Mouse (Mus musculus): ENCODE results near the gene Gtf2ird1. TPM values are rescaled to one million over a fixed set of nuclear protein-coding genes. Genes with fewer than 3 reads are reported as not detected.

Gtf2ird1 gene
- total RNA-seq, 2 experiments from 2014 or later = 9.5 to 10.7 TPM

DNA sequence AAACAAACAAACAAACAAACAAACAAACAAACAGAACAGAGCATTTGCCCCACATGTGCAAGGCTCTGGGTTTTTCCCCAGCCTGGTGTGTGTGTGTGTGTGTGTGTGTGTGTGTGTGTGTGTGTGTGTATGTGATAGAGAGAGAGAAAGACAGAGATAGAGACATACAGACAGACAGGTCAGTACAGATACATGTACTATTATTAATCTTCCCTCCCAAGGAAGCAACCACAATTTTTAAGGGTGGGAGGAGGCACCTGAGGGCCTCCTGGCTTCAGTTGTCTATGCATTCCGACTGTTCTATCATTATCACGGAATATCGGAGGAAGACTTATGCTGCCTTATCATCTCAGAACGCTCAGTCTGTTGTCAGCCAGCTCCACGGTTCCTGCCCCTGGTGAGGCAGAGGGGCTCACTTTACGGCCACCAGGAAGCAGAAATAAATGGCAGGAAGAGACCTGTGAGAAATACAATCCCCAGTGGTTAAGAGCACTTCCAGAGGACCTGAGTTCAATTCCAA is 128.0 kb downstream of the Gtf2ird1 start:
- no peak for DNase-seq
- intact Hi-C loops (cut with DNase I; ENCODE audit: low total_unique reads) = no loop called here

GRCm38 (mm10) chr5:134325856-134326566 is 130.5 kb downstream of the Gtf2ird1 start:
- intact Hi-C loops (cut with DNase I; ENCODE audit: low total_unique reads) = no loop called here
- no peak for DNase-seq

DNA sequence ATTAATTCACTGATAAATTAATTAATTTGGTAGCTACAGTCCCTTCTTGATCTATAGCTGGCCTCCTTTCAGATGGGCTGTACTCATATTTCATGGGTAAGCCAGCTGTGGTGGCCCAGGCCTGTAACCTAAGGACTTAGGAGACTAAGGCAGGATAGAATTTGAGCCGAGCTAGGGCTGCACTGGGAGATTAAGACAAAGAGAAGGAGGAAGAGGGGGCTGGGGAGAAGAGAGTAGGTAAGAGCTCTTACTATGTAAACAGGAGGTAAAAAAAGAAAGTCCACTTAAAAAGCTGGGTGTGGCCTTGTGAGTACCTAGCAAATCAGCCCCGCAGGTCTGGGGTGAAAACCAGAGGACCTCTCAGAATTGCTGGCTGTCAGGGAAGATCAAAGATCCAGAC is 132.6 kb downstream of the Gtf2ird1 start:
- intact Hi-C loops (cut with DNase I; ENCODE audit: low total_unique reads) = no loop called here
- no peak for DNase-seq

DNA sequence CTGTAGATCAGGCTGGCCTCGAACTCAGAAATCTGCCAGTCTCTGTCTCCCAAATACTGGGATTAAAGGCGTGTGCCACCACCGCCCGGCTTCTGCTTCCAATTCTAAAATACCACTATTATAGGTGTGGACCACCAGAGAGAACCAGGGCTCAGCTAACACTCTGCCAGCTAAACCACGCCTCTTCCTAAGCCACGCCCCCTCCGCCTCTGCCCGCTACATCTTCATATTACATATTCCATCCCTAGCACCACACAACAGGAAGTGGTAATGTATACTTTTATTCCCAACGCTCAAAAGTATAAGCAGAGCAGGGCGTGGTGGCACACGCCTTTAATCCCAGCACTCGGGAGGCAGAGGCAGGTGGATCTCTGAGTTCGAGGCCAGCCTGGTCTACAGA is 133.2 kb downstream of the Gtf2ird1 start:
- intact Hi-C loops (cut with DNase I; ENCODE audit: low total_unique reads) = no loop called here
- no peak for DNase-seq

- DNase-seq = no peak
- intact Hi-C loops (cut with DNase I; ENCODE audit: low total_unique reads) = no loop called here
Measured at GRCm38 (mm10) chr5:134322355-134322754, 134.2 kb downstream of the Gtf2ird1 start.

DNA sequence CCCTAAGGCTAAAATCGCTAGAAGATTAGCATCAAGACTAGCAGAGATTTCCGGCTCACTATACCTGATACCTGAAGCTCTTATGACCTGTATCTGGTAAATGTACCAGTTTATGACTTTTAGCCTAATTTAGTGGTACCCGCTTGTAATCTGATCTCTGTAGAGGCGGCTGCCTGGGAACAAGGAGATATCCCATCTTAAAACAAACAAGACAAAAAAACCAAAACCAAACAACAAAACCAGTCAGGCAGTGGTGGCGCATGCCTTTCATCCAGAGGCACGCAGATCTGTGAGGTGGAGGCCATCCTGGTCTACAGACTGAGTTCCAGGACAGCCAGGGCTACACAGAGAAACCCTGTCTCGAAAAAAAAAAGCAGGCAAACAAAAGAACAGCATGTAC is 134.8 kb downstream of the Gtf2ird1 start:
- DNase-seq = no peak
- intact Hi-C loops (cut with DNase I; ENCODE audit: low total_unique reads) = no loop called here

GRCm38 (mm10) chr5:134318903-134319302 is 137.6 kb downstream of the Gtf2ird1 start:
- no peak for DNase-seq
- intact Hi-C loops (cut with DNase I; ENCODE audit: low total_unique reads) = no loop called here

DNA sequence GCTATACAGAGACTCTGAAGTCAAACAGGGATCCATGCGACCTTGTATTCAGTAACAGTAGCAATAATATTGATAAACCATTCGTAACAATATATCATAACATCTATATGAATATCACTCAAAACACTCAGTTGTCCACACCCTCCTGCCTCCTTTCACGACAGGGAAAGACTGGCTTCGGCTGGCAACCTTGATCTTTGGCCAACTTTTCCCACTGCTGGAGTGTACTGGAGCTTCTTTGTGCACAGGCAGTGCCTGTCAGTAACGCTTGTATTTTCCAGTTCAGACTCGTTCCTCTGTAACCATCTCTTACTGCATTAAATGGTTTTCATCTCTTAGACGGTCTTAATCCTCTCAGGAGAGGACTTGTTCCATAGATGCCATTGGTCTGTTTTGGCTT is 139.8 kb downstream of the Gtf2ird1 start:
- DNase-seq = no peak
- intact Hi-C loops (cut with DNase I; ENCODE audit: low total_unique reads) = no loop called here

- DNase-seq = peak; percentile 71
- intact Hi-C loops (cut with DNase I; ENCODE audit: low total_unique reads) = no loop called here
Measured at GRCm38 (mm10) chr5:134315623-134316350, 140.7 kb downstream of the Gtf2ird1 start.

DNA sequence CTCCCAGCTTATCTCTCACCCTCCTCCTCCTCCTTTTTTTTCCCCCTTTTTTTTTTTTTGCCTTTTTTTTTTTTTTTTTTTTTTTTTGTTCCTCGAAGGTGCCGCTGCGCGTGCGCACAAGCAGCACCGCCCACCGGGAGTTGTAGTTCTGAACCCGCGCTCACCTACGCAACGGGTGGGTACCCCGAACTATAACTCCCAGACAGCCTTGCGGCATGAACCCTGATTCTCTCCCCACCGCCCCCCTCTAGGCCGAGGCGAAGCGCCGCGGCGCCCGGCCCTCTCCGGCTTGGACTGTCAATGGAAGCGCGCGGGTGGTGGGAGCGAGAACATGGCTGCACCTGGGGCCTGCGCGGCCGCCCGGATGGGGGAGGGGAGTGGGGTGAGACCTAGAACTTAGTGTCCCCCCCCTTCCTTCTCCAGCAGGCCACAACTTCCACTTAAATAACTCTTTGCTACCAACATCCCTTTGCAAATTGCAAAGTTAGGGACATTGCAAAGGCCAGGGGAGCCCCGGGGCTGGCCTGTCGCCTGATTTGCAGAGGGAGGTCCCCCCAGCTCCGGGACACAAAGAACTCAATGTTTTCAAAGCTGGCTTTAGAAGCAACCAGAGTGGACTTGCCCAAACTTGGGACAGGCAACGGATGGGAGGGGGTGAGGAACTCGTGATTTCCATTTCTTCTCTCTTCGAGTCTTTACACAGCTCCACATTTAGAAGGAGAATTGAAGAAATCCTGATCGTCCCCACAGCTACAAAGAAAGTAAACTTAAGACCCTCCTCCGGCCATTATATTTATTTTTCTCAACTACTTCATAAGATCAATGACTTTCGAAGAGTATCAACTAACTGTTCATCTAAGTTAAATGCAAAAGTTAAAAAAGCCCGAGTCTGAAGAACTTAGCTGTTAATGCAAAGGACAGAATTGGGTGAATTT is 141.6 kb downstream of the Gtf2ird1 start, which contains the start of gene Gtf2i:
Gene Gtf2i (minus strand): TSS at position 73 of the 935 bp plus-strand sequence.
- peak; percentile 95 for DNase-seq
- intact Hi-C loops (cut with DNase I; ENCODE audit: low total_unique reads) = no loop called here

DNA sequence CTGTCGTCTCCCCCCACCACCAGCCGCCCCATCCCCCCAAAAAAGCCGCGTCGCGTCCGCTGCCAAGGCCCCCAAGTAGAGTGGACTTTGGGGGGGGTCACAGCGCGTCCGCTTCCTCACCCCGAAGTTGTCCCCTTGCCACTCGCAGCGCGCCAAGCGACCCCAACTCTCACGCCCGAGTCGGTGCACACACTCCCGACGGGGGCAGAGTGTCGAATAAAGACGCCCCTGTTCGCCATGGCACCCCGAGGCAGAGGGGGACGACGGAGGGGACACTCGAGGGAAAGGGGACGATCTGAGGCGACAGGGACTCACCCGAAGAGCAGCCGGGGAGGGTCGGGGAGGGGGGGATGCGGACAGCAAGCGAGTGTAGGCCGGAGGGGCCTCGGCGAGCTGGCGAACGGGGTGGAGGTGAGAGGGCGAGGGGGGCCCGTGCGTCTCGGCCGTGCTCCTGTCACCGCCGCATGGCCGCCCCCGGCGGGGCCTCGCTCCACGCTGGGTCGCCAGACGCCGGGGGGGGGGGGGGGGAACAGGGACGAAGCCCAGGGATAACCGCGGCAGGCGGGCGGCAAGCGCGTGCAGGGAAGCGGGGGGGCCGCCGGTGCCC is 142.3 kb downstream of the Gtf2ird1 start:
- intact Hi-C loops (cut with DNase I; ENCODE audit: low total_unique reads) = no loop called here
- peak; percentile 63 for DNase-seq

GRCm38 (mm10) chr5:134313451-134314067 is 143.0 kb downstream of the Gtf2ird1 start:
- intact Hi-C loops (cut with DNase I; ENCODE audit: low total_unique reads) = no loop called here

DNA sequence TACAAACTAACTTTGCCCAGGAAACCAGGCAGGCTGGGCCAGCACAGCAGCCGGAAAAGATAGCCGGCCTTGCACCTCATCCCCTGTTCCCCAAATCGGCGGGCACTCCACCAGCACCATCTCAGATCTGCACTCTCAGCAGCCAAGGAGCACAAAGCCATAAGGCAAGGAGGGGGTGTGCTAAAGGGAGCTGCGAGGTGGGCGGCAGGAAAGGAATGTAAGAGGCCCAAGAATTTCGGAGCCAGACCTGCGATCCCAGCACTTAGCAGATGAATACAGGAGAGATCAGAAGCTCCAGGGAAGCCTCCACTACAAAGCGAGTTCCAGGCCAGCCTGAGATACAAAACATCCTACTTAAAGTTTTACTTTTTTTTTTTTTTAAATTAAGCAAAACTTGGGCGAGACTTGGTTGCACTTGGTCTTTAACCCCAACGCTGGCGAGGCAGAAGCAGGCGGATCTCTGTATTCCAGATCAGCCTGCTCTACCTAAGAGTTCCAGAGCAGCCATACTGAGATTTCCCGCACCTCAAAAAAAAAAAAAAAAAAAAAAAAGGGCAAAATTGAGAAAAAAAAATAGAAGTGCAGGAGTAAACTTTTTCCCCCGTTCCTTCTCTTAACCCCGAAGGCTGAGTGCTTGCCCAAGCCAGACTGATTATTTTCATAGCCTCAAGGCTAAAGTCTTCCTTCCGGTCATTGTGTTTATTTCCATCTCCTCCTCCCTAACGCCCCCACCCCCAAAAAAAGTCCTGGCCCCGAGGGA is 143.6 kb downstream of the Gtf2ird1 start:
- no peak for DNase-seq
- intact Hi-C loops (cut with DNase I; ENCODE audit: low total_unique reads) = no loop called here

More at GRCm38 (mm10) chr5:134313451-134314067, 143.0 kb downstream of the Gtf2ird1 start:
- peak; percentile 97 for DNase-seq

DNA sequence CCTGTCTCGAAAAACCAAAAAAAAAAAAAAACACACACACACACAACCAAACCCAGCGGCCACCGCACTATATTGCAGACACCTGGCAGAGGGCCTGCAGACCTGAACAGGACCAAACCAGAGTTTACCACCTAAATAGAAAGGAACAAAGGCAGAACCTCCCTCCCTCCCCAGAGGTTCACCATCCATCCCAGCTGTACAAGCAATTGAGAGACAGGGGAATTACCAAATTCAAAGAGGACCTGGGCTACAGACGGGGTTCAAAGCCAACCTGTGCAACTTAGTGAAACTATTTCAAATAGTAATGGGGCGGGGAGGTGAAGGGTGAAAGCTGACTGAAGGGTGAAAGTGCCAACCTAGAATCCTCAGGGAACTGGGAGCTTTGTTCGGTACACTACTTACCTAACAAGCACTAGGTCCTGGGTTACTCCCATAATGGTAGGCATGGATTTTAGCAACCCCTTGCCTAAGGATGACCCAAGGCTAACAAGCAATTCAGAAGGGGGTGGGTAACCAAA is 144.6 kb downstream of the Gtf2ird1 start:
- DNase-seq = no peak
- intact Hi-C loops (cut with DNase I; ENCODE audit: low total_unique reads) = no loop called here

- DNase-seq = no peak
- intact Hi-C loops (cut with DNase I; ENCODE audit: low total_unique reads) = no loop called here
Measured at GRCm38 (mm10) chr5:134310201-134310600, 146.3 kb downstream of the Gtf2ird1 start.

- no peak for DNase-seq
- intact Hi-C loops (cut with DNase I; ENCODE audit: low total_unique reads) = no loop called here
Measured at GRCm38 (mm10) chr5:134309345-134309744, 147.2 kb downstream of the Gtf2ird1 start.
